Mouse (Mus musculus): ENCODE measurements at regions not wholly inside any gene's neighbourhood (a gene's known extent, or its start where the extent isn't known, plus 50 kb on each side); places are given as distances from the start of the nearest gene placed in this dataset.
"Not testable (repeated sequence)": the region's sequence is repeated elsewhere in the genome, so short reads cannot be mapped to it uniquely, and the experiment has no call there.

DNA sequence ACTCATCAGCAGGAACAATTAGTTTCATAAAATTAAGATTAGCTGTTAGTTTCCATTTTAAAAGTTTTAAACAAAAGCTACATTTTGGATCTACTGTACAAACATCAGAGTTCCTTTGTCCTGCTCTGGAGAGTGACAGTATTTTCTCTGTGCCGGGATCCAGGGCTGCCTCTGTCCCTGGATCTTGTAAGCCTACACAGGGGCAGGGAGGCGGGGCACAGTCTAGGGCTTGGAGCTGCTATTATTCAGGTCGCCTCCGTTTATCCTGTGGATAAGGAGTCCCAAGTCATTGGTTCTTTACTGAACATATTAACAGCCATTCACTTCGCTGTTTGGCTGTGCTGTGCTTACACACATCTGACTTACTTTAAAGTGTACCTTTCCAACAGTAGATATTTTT, 150.8 kb upstream of the Gm37988 start:
- H3K4me3 ChIP-seq (replicated peaks; ENCODE audit: low read length), result no peak overlapping the region
- no peaks in the 10 kb centered on the region for H3K27me3 ChIP-seq (ENCODE audit: insufficient read depth, low read length)
- TF ChIP-seq POU5F1 (IDR thresholded peaks at IDR 0.05; ENCODE audit: borderline replicate concordance, low read length) (no peak), CTCF (conservative IDR thresholded peaks at IDR 0.05; ENCODE audit: low read length) (no peak), NANOG (IDR thresholded peaks at IDR 0.05; ENCODE audit: borderline replicate concordance, low read length) (no peak)
- H3K36me3 ChIP-seq (ENCODE audit: insufficient read depth, low read length), result no peaks in the 10 kb centered on the region
- peaks cover 22% of the 10 kb centered on the region for H3K9me3 ChIP-seq (ENCODE audit: low read length)
- H3K4me1 ChIP-seq (replicated peaks; ENCODE audit: low read depth, low read length), result peaks cover 9% of the 10 kb centered on the region

DNA sequence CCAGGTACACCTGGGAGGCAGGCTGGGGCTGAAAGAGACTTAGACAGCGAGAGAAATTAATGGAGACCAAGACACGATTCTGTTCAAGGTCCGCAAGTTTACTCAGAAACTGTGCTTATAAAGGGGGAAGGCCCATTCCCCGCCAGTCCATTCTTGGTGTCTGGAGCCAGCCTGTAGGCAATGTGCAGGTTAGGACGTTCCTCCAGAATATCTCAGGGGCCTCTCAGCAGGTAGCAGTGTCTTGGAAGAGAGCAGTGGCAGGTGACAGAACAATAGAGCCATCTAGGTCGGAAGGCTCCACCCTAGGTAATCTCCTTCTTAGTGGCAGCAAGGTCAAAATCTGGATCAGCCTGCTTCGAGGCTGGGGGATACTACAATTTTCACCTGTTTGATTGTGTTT, 147.6 kb upstream of the Gm37988 start:
- TF ChIP-seq NANOG (IDR thresholded peaks at IDR 0.05; ENCODE audit: borderline replicate concordance, low read length), result peak; percentile 46; the same call in 1 of the 2 replicates

DNA sequence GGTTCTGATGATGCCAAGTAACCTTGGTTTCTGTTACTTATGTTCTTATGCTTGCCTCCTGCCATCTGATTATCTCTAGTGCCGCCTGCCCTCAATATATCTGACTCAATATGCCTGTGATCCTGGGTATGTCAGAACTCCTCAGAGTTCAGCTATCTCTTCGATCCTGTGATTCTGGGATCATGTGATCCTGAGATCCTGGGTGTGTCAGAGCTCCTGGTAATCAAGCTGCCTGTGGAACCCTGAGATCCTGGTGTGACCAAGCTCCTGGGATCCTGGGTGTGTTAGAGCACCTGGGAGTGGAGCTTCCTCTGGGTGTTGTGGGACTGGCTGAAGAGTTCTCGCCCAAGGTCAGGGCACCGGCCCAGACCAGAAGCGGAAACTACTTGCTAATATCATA, 147.1 kb upstream of the Gm37988 start:
- H3K9me3 ChIP-seq (ENCODE audit: low read length), result peaks cover 22% of the 10 kb centered on the region
- not testable (repeated sequence) for H3K4me1 ChIP-seq (replicated peaks; ENCODE audit: low read depth, low read length); H3K36me3 ChIP-seq (ENCODE audit: insufficient read depth, low read length); H3K27me3 ChIP-seq (ENCODE audit: insufficient read depth, low read length)
- H3K4me3 ChIP-seq (replicated peaks; ENCODE audit: low read length), result 0 out of 2 replicates have a peak overlapping the region, but pooled peaks have one; percentile 4

More for the DNA sequence above, 147.6 kb upstream of the Gm37988 start:
- not testable (repeated sequence) for H3K4me1 ChIP-seq (replicated peaks; ENCODE audit: low read depth, low read length); H3K27me3 ChIP-seq (ENCODE audit: insufficient read depth, low read length); H3K36me3 ChIP-seq (ENCODE audit: insufficient read depth, low read length); H3K4me3 ChIP-seq (replicated peaks; ENCODE audit: low read length)
- H3K9me3 ChIP-seq (ENCODE audit: low read length), result peaks cover 22% of the 10 kb centered on the region

DNA sequence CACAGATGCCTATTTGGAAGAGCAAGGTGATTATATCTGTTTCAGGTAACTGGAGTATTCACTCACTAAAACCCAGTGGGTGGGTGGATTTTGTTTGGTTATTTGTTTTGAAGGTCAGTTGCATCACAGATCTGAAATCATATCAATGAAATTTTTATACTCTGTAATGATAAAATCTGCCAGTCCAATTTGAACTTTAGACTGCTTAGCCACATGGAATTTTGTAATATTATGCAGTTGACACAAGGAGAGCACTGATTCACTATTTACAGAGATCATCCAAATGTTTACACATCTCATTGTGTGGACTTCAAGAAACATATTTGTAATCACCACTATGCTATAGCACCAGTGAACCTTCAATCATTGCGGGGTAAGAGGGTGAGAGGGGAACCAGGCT, 145.9 kb upstream of the Gm37988 start:
- Histone ChIP-seq H3K36me3 (ENCODE audit: insufficient read depth, low read length) (no peaks in the 10 kb centered on the region), H3K4me1 (replicated peaks; ENCODE audit: low read depth, low read length) (peaks cover 9% of the 10 kb centered on the region), H3K4me3 (replicated peaks; ENCODE audit: low read length) (no peak overlapping the region), H3K9me3 (ENCODE audit: low read length) (peaks cover 22% of the 10 kb centered on the region), H3K27me3 (ENCODE audit: insufficient read depth, low read length) (no peaks in the 10 kb centered on the region)
- TF ChIP-seq NANOG (IDR thresholded peaks at IDR 0.05; ENCODE audit: borderline replicate concordance, low read length), result no peak
- TF ChIP-seq CTCF (conservative IDR thresholded peaks at IDR 0.05; ENCODE audit: low read length), result no peak
- no peak for TF ChIP-seq POU5F1 (IDR thresholded peaks at IDR 0.05; ENCODE audit: borderline replicate concordance, low read length)

DNA sequence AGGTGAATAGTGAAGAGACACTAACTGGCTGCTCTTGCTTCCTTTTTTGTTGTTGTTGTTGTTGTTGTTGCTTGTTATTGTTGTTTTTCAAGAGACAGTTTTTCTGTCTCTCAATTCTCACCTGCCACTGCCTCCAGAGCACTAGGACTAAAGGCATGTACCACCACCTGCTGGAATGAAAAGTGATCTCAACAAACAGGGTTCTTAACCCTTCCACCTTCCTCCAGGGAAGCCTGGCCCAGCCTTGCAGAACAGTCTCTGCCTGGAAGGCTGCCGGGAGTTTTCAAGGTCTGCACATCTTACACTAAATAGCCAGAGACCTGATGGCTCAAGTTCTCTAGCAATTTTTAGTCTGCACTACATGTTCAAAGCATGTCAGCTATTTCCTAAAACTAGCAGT, 138.0 kb upstream of the Gm37988 start:
- Histone ChIP-seq H3K4me3 (replicated peaks; ENCODE audit: low read length) (no peak overlapping the region), H3K9me3 (ENCODE audit: low read length) (no peaks in the 10 kb centered on the region), H3K27me3 (ENCODE audit: insufficient read depth, low read length) (no peaks in the 10 kb centered on the region), H3K4me1 (replicated peaks; ENCODE audit: low read depth, low read length) (no peaks in the 10 kb centered on the region), H3K36me3 (ENCODE audit: insufficient read depth, low read length) (no peaks in the 10 kb centered on the region)
- TF ChIP-seq NANOG (IDR thresholded peaks at IDR 0.05; ENCODE audit: borderline replicate concordance, low read length), result no peak
- TF ChIP-seq POU5F1 (IDR thresholded peaks at IDR 0.05; ENCODE audit: borderline replicate concordance, low read length), result no peak
- no peak for TF ChIP-seq CTCF (conservative IDR thresholded peaks at IDR 0.05; ENCODE audit: low read length)

DNA sequence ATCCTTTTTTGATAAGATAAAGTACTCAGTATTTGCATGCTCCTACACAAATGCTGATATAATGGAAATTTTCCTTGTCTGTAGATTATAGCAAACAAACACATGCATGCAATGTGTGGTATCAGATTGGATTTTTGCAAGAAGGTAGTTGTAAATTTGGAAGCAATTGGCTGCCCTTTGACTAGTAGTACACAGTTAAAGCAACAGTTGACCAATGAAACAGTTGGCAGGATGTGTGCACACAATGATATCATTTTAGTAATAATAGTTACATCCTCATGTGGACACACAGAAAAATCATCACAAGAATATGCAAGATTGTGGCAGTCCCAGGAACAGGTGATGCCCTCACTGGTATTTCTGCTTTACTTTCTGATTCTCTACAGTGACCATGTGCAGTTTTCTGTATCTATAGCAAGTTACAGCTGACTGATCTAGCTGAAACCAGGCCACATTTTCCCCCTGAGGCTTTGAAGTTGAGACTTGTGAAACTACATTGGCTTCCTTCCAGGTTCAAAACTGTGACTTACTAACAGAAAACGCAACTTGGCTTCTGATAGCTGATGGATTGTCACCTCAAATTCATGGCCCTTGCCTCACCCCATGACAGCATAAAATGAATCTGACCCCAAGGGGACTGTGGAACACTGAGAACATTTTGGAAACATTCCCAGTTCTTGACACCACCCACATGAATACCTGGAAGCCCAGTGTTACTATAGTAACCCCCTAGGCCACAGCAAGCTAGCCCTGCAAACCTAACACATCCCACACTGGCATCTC, 136.3 kb upstream of the Gm37988 start:
- Histone ChIP-seq H3K4me3 (replicated peaks; ENCODE audit: low read length) (no peak overlapping the region), H3K9me3 (ENCODE audit: low read length) (no peaks in the 10 kb centered on the region), H3K4me1 (replicated peaks; ENCODE audit: low read depth, low read length) (no peaks in the 10 kb centered on the region), H3K27me3 (ENCODE audit: insufficient read depth, low read length) (no peaks in the 10 kb centered on the region), H3K36me3 (ENCODE audit: insufficient read depth, low read length) (no peaks in the 10 kb centered on the region)
- no peak for TF ChIP-seq POU5F1 (IDR thresholded peaks at IDR 0.05; ENCODE audit: borderline replicate concordance, low read length)
- TF ChIP-seq NANOG (IDR thresholded peaks at IDR 0.05; ENCODE audit: borderline replicate concordance, low read length), result no peak

DNA sequence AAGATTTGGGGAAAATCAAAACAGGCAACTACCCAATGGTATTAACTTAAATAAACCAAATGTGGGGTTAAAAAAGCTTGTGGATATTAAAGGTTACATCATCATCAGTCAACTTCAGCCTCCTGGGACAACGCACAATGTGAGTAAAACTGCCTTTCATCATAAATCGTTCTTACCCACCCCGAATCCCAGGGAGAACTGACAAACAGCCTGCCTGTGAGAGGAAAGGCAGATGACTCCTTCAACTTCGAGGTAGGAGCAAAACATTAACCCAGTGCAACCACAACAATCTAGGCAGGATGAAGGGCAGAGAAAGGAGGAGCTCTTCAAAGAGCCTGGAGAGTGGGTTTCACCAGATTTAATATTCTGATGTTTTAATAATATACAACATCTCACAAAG, 135.3 kb upstream of the Gm37988 start:
- H3K9me3 ChIP-seq (ENCODE audit: low read length), result no peaks in the 10 kb centered on the region
- H3K4me1 ChIP-seq (replicated peaks; ENCODE audit: low read depth, low read length), result no peaks in the 10 kb centered on the region
- TF ChIP-seq NANOG (IDR thresholded peaks at IDR 0.05; ENCODE audit: borderline replicate concordance, low read length), result no peak
- TF ChIP-seq POU5F1 (IDR thresholded peaks at IDR 0.05; ENCODE audit: borderline replicate concordance, low read length), result no peak
- TF ChIP-seq CTCF (conservative IDR thresholded peaks at IDR 0.05; ENCODE audit: low read length), result no peak
- no peak overlapping the region for H3K4me3 ChIP-seq (replicated peaks; ENCODE audit: low read length)
- no peaks in the 10 kb centered on the region for H3K27me3 ChIP-seq (ENCODE audit: insufficient read depth, low read length)
- no peaks in the 10 kb centered on the region for H3K36me3 ChIP-seq (ENCODE audit: insufficient read depth, low read length)

DNA sequence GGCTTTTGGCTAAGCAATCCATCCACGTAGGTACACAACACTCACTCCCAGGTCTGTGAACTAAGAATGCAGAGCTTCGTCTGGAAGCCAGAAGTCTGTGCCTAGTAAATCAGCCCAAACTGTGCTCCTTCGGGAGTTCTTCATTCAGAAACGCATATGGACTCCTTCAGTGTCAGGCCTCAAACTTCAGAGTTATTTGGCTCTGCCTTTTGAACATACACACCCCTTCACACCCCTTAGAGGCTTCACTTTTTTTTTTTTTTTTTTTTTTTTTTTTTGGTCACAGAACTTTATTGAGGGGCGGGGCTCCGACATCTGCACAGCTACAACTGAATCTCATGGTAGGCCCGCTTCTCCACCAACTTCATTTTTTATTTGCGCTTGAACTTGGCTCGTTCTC, 120.1 kb upstream of the Gm37988 start:
- Histone ChIP-seq H3K36me3 (ENCODE audit: insufficient read depth, low read length) (no peaks in the 10 kb centered on the region), H3K4me3 (replicated peaks; ENCODE audit: low read length) (no peak overlapping the region), H3K27me3 (ENCODE audit: insufficient read depth, low read length) (peaks cover 32% of the 10 kb centered on the region), H3K9me3 (ENCODE audit: low read length) (peaks cover 17% of the 10 kb centered on the region), H3K4me1 (replicated peaks; ENCODE audit: low read depth, low read length) (peaks cover 12% of the 10 kb centered on the region)
- TF ChIP-seq POU5F1 (IDR thresholded peaks at IDR 0.05; ENCODE audit: borderline replicate concordance, low read length) (no peak), CTCF (conservative IDR thresholded peaks at IDR 0.05; ENCODE audit: low read length) (no peak), NANOG (IDR thresholded peaks at IDR 0.05; ENCODE audit: borderline replicate concordance, low read length) (no peak)

DNA sequence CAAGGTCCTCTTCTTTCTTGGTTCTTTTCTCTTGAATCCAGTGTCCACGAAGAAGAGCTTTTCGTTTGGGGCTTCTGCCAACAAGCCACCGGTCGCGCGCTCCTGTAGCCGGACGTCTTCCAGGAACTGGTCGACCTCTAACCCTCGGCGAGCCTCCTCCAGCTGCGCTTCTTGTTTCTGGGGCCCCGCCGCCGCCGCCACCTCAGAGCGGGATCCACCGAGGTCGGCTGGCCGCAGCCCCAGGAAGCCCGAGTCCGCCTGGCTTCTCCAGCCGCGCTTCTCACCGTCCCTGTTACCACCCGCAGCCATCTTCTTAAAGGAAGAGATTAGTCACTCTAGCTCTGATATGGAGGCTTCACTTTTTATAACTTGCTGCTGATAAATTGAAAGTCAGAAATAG, 118.6 kb upstream of the Gm37988 start:
- TF ChIP-seq CTCF (conservative IDR thresholded peaks at IDR 0.05; ENCODE audit: low read length), result no peak
- no peak for TF ChIP-seq POU5F1 (IDR thresholded peaks at IDR 0.05; ENCODE audit: borderline replicate concordance, low read length)
- TF ChIP-seq NANOG (IDR thresholded peaks at IDR 0.05; ENCODE audit: borderline replicate concordance, low read length), result no peak
- peak overlapping the region; percentile 61 for H3K4me3 ChIP-seq (replicated peaks; ENCODE audit: low read length)
- peaks cover 12% of the 10 kb centered on the region for H3K4me1 ChIP-seq (replicated peaks; ENCODE audit: low read depth, low read length)
- no peaks in the 10 kb centered on the region for H3K36me3 ChIP-seq (ENCODE audit: insufficient read depth, low read length)
- H3K27me3 ChIP-seq (ENCODE audit: insufficient read depth, low read length), result peaks cover 32% of the 10 kb centered on the region
- peaks cover 17% of the 10 kb centered on the region for H3K9me3 ChIP-seq (ENCODE audit: low read length)
